Mouse (Mus musculus) hindbrain, embryonic 16.5 days (tissue): ENCODE results near the gene H2-Aa. TPM values are rescaled to one million over a fixed set of nuclear protein-coding genes. Genes with fewer than 3 reads are reported as not detected.
"Not testable (repeated sequence)": the region's sequence is repeated elsewhere in the genome, so short reads cannot be mapped to it uniquely, and the experiment has no call there.

ENCODE experiments used
- ATAC-seq: fragments of 200-750 bp; cut with Nextera tagmentation; 2 replicates; pipeline ENCODE4 v1.8.0; 2017; ENCODE audit warnings: moderate TSS enrichment, moderate library complexity
- H3K27ac ChIP-seq: fragments of 300-500 bp; sonication (generic); 2 replicates; pipeline ENCODE4 v1.5.1; 2014; ENCODE audit warnings: low read depth, mild to moderate bottlenecking, control low read depth, low read length, moderate library complexity
- H3K27me3 ChIP-seq: fragments of 300-500 bp; sonication (generic); replicated peaks from 2 replicates; pipeline ENCODE4 v1.6.1; 2014; ENCODE audit warnings: low read length; ENCODE audit not compliant: control insufficient read depth, insufficient read depth
- H3K36me3 ChIP-seq: fragments of 300-500 bp; sonication (generic); 2 replicates; pipeline ENCODE4 v1.6.1; 2014; ENCODE audit warnings: mild to moderate bottlenecking, low read length, moderate library complexity, mixed read lengths; ENCODE audit not compliant: control insufficient read depth, insufficient read depth
- H3K4me1 ChIP-seq: fragments of 300-500 bp; sonication (generic); 2 replicates; pipeline ENCODE4 v1.6.1; 2014; ENCODE audit warnings: low read depth, low read length; ENCODE audit not compliant: control insufficient read depth, insufficient read depth
- H3K4me2 ChIP-seq: fragments of 300-500 bp; sonication (generic); 2 replicates; pipeline ENCODE4 v1.6.1; 2014; ENCODE audit warnings: mild to moderate bottlenecking, low read length, control low read depth, moderate library complexity
- H3K4me3 ChIP-seq: fragments of 300-500 bp; sonication (generic); 2 replicates; pipeline ENCODE4 v1.5.1; 2014; ENCODE audit warnings: mild to moderate bottlenecking, low read length, control low read depth, moderate library complexity
- H3K9ac ChIP-seq: fragments of 300-500 bp; sonication (generic); 2 replicates; pipeline ENCODE4 v1.6.1; 2014; ENCODE audit warnings: low read depth, mild to moderate bottlenecking, control low read depth, low read length, moderate library complexity
- H3K9me3 ChIP-seq: fragments of 300-500 bp; sonication (generic); 2 replicates; pipeline ENCODE4 v1.6.1; 2014; ENCODE audit warnings: mild to moderate bottlenecking, low read length, moderate library complexity; ENCODE audit not compliant: control insufficient read depth
- WGBS: fragments of 180-500 bp; shearing (Covaris S2); extraction: QIAGEN DNeasy Blood & Tissue Kit; methylation state at CpG from one replicate; pipeline ENCODE4 v1.1.7; 2014; 5-methylcytosine and 5-hydroxymethylcytosine counted together
- polyA plus RNA-seq: library from polyadenylated mRNA; unstranded; fragments of >200 nt; fragmentation: Nextera tagmentation; extraction: Ambion mirVana; gene quantifications from 2 replicates; pipeline ENCODE4 v1.2.1, GENCODE M21; 2015

The H2-Aa gene
- polyA plus RNA-seq, 1 experiment from 2014 or later: 0.59 TPM

DNA sequence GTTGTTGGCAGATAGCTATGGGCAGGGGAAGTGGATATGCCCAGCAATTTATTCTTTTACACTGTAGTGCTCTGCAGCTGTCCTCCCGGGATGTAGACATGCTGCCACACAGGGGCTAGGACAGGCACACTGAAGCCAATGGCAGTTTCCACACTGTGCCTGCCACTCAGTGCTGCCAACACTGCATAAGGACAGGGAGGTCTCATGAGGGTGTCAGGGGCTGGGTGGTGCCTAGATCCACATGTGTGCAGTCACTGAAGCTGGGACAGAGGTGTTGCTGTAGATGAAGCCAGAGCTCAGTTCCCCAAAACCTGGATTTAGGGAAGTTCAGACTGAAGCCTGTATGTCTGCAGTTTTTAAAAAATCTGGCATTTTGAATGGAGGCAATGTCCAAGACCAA is 24.6 kb upstream of the H2-Aa start:
- 75% methylated on average over 1 of the region's 1 CpGs for WGBS
- Histone ChIP-seq H3K9ac (no peak overlapping the region), H3K4me3 (no peak overlapping the region), H3K4me2 (no peak overlapping the region), H3K36me3 (no peaks in the 10 kb centered on the region), H3K4me1 (0 out of 2 replicates have a peak, but pooled peaks cover 2% of the 10 kb centered on the region), H3K9me3 (no peaks in the 10 kb centered on the region), H3K27ac (no peak overlapping the region), H3K27me3 (no peaks in the 10 kb centered on the region)
- ATAC-seq: no peak

DNA sequence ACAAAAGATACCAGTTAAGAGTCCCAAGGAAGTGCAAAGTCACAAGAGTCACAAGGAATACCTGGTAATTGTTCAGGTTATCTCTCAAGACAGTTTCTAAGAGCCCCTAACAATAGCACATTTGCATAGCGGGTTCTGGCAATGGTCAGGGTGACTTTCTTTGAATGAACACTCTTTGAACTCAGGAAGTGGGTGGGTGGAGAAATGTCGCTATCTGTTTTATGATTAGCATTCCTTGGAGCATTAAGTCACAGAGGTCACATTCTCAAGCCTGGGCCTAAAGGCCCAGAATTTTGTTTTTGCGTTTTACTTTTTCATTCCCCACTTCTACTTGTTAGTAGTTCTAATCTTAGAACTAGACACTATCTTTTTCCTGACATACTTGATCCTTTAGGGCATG is 22.9 kb upstream of the H2-Aa start:
- H3K36me3 ChIP-seq, H3K4me3 ChIP-seq, ATAC-seq, H3K4me1 ChIP-seq, H3K9ac ChIP-seq, H3K27me3 ChIP-seq, H3K4me2 ChIP-seq, H3K9me3 ChIP-seq, H3K27ac ChIP-seq: not testable (repeated sequence)
- 82% methylated on average over 3 of the region's 3 CpGs for WGBS

DNA sequence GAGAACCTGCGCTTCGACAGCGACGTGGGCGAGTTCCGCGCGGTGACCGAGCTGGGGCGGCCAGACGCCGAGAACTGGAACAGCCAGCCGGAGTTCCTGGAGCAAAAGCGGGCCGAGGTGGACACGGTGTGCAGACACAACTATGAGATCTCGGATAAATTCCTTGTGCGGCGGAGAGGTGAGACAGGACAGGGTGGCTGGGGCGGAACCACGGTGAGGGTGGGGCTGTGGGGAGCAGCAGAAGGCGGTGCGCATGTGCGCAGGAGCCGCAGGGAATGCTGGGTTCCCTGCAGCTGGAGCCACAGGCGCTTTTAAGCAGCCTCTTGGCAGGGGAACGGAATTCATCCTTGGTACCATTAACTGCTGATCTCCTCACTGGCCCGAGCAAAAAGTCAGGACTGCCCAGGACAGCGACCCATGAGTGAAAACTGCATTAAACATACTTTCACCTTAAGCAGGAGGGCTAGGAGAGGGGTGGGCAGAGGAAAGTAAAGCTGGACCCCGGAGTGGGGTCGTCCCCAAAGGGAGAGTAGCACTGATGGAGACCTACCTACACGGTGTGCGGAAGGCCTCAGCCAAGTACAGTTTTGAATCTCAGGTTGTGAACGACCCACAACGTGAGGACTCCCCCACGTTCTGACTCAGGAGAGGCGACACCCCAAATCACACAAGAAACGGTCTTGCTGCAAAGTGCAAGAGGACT is 22.2 kb upstream of the H2-Aa start:
- ATAC-seq: peak; percentile 90
- 0 out of 2 replicates have a peak, but pooled peaks cover 2% of the 10 kb centered on the region for H3K4me1 ChIP-seq
- WGBS: 21% methylated on average over 38 of the region's 38 CpGs
- peak overlapping the region; percentile 55 for H3K4me3 ChIP-seq
- no peaks in the 10 kb centered on the region for H3K36me3 ChIP-seq
- H3K9me3 ChIP-seq: no peaks in the 10 kb centered on the region
- H3K9ac ChIP-seq: peak overlapping the region; percentile 74
- H3K27ac ChIP-seq: peak overlapping the region; percentile 70
- peak overlapping the region; percentile 67 for H3K4me2 ChIP-seq
- H3K27me3 ChIP-seq: no peaks in the 10 kb centered on the region

DNA sequence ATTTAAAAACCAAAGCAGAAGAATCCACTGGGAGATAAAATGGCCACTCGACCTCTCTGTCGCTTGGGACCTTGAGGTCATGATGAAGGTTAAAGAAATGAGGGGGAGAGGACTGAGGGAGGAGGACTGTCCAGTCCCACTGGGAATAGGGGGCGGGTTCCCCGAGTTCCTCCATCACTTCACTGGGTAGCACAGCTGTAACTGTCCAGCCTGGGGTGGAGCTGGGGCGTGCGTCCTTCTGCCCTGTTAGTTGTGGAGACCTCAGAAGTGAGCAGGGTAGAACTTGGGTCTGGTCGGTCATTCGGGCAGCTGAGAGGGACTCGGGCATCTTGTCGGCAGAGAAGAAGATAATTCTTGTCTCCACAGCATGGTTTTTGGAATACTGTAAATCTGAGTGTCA is 21.6 kb upstream of the H2-Aa start:
- ATAC-seq: peak; percentile 19; the same call in 1 of the 2 replicates
- H3K27me3 ChIP-seq: no peaks in the 10 kb centered on the region
- H3K36me3 ChIP-seq: no peaks in the 10 kb centered on the region
- no peaks in the 10 kb centered on the region for H3K9me3 ChIP-seq
- peak overlapping the region; percentile 70; the same call in 1 of the 2 replicates for H3K27ac ChIP-seq
- peak overlapping the region; percentile 67 for H3K4me2 ChIP-seq
- H3K4me3 ChIP-seq: peak overlapping the region; percentile 55
- 29% methylated on average over 10 of the region's 10 CpGs for WGBS
- H3K9ac ChIP-seq: peak overlapping the region; percentile 74
- H3K4me1 ChIP-seq: 0 out of 2 replicates have a peak, but pooled peaks cover 2% of the 10 kb centered on the region

DNA sequence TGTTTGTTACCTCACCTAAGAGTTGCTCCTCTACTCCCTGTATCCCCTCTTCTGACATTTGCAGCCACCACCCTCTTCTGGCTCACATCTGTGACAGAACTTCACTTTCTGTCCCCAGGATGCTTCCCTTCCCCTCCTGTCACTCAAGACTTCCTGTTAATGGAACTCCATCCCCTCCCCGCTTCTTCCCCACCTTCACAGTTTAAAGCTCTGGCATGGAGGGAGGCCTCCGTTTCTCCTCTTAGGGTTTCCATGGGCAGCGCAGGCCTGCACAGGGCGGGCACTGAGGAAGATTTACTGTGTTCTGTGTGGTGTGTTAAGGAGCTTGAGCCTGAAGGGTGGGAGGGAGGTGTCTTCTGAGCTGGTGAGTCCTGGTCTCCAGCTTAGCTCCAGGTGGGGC is 20.5 kb upstream of the H2-Aa start:
- H3K27ac ChIP-seq: no peak overlapping the region
- 0 out of 2 replicates have a peak, but pooled peaks cover 2% of the 10 kb centered on the region for H3K4me1 ChIP-seq
- no peak overlapping the region for H3K4me3 ChIP-seq
- H3K4me2 ChIP-seq: no peak overlapping the region
- no peak for ATAC-seq
- no peak overlapping the region for H3K9ac ChIP-seq
- WGBS: 88% methylated on average over 4 of the region's 4 CpGs
- no peaks in the 10 kb centered on the region for H3K9me3 ChIP-seq
- H3K36me3 ChIP-seq: no peaks in the 10 kb centered on the region
- H3K27me3 ChIP-seq: no peaks in the 10 kb centered on the region

DNA sequence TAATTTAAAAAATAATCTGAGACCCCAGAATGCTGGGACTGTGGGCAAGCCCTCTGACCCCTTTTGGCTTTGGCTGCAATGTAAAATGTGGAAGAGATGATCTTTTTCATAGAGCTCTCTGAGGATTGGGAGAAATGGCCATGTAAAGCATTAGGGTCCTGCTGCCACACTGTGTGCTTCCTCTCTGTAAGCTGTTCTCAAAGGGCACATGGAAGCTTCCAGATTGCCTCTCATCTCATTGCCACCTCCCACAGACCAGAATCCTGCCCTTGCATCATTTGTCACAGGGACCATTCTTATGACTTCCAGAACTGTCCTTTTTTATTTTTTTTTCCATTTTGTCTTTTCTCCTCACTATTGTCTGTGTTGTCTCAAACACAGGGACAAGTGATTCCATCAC is 19.6 kb upstream of the H2-Aa start:
- Histone ChIP-seq H3K4me3 (no peak overlapping the region), H3K9me3 (no peaks in the 10 kb centered on the region), H3K27me3 (no peaks in the 10 kb centered on the region), H3K9ac (no peak overlapping the region), H3K4me1 (0 out of 2 replicates have a peak, but pooled peaks cover 2% of the 10 kb centered on the region), H3K36me3 (no peaks in the 10 kb centered on the region), H3K27ac (no peak overlapping the region), H3K4me2 (no peak overlapping the region)
- no peak for ATAC-seq

DNA sequence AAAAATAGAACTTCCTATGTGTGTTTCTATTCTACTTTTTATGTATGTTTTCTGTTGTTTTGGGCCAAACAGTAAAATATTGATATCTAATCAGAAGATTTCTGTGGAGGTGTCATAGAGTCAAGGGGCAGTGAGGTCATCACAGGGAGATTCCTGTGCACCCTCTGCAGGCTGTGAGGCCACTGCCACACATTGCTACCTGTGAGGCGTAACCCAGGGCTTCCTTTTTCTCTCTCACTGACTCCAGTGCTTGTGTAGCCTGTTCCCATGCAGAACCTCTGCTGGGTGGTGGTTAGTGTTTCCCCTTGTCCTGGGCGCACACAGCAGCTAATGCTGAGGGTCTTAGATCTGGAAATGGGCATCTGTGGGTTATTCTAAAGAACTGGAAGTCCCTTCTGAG is 18.8 kb upstream of the H2-Aa start:
- H3K9me3 ChIP-seq: no peaks in the 10 kb centered on the region
- no peak overlapping the region for H3K4me2 ChIP-seq
- no peak overlapping the region for H3K27ac ChIP-seq
- H3K27me3 ChIP-seq: no peaks in the 10 kb centered on the region
- no peak for ATAC-seq
- WGBS: 86% methylated on average over 2 of the region's 2 CpGs
- 0 out of 2 replicates have a peak, but pooled peaks cover 2% of the 10 kb centered on the region for H3K4me1 ChIP-seq
- H3K9ac ChIP-seq: no peak overlapping the region
- no peaks in the 10 kb centered on the region for H3K36me3 ChIP-seq
- H3K4me3 ChIP-seq: no peak overlapping the region

DNA sequence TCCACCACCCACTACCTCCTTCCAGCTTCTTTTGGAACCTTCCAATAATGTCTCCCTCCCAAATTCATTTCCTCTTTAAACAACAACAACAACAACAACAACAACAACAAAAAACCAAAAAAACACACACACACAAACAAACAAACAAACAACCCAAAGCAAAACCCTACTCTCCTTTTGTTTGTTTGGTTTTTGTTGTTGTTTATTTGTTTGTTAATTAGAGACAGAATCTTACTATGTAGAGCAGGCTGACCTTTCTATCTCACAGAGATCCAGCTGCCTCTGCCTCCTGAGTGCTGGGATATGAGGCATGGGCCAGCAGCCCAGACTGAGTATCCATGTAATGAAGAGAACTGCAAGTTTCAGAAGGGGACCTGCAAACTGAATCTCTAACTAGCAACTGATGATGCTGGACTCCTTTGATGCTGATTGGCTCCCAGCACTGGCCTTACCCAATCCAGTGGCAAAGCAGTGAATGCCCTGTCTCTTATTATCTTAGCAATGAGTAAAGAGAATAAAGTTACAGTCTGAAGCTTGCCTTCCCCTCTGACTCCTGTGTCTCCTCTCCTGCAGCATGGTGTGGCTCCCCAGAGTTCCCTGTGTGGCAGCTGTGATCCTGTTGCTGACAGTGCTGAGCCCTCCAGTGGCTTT is 17.9 kb upstream of the H2-Aa start, which contains the start of gene H2-Eb1:
TSS of gene H2-Eb1 (plus strand) at position 488 of the 651 bp plus-strand sequence.
- Histone ChIP-seq H3K9me3 (no peaks in the 10 kb centered on the region), H3K27ac (no peak within 1 kb of the TSS), H3K4me2 (no peak within 1 kb of the TSS), H3K27me3 (no peaks in the 10 kb centered on the region), H3K4me1 (0 out of 2 replicates have a peak, but pooled peaks cover 2% of the 10 kb centered on the region), H3K9ac (no peak within 1 kb of the TSS), H3K4me3 (no peak within 1 kb of the TSS), H3K36me3 (no peaks in the 10 kb centered on the region)
- ATAC-seq: peak; percentile 91

DNA sequence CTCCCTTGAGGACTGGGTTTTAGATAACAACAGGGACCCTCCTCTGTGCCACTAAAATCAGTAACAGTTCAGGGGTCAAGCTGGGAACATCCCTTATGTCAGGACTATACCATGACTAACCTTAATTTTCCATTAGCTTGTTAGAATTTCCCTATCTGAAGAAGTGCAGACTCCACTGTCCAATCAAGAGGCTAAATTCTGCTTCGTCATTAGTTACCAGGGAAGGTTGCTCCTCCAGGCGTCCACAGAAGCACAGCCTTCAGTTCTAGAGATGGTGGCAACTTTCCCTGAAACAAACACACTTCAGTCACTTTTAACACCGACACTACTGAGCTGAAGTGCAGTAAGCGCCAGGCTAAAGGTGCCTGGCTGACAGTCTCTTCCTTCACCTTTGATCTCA is 17.1 kb upstream of the H2-Aa start:
- ATAC-seq: no peak
- Histone ChIP-seq H3K4me1 (0 out of 2 replicates have a peak, but pooled peaks cover 2% of the 10 kb centered on the region), H3K4me3 (no peak overlapping the region), H3K9me3 (no peaks in the 10 kb centered on the region), H3K36me3 (no peaks in the 10 kb centered on the region), H3K27ac (no peak overlapping the region), H3K9ac (no peak overlapping the region), H3K27me3 (no peaks in the 10 kb centered on the region), H3K4me2 (no peak overlapping the region)
- 26% methylated on average over 4 of the region's 4 CpGs for WGBS
